Mouse (Mus musculus) mesoderm, embryonic 11.5 days (tissue): ENCODE data around the gene Ifi213.
"Not testable (repeated sequence)": the region's sequence is repeated elsewhere in the genome, so short reads cannot be mapped to it uniquely, and the experiment has no call there.

Source experiments
- DNase-seq: peaks from one replicate; pipeline ENCODE4 v3.0.0-alpha.2; 2012; ENCODE audit warnings: low read depth, low spot score

The Ifi213 gene

GRCm38 (mm10) chr1:173598838-173599494 is at the start of gene Ifi213:
Gene Ifi213, minus strand, starts transcription at chr1:173599274.
- not testable (repeated sequence) for DNase-seq

GRCm38 (mm10) chr1:173645393-173645792 is 46.3 kb upstream of the Ifi213 start:
- DNase-seq, result no peak

- DNase-seq, result no peak
Observed at GRCm38 (mm10) chr1:173633969-173634645, 35.0 kb upstream of the Ifi213 start.

- not testable (repeated sequence) for DNase-seq
Observed at GRCm38 (mm10) chr1:173630622-173631021, 31.5 kb upstream of the Ifi213 start, which contains the start of gene Ifi209. Gene Ifi209, plus strand, starts transcription at chr1:173630917.

- DNase-seq, result no peak
Observed at GRCm38 (mm10) chr1:173626686-173627085, 27.6 kb upstream of the Ifi213 start.

GRCm38 (mm10) chr1:173624052-173624451 is 25.0 kb upstream of the Ifi213 start:
- DNase-seq, result no peak

- DNase-seq, result not testable (repeated sequence)
Observed at GRCm38 (mm10) chr1:173622216-173622615, 23.1 kb upstream of the Ifi213 start.

GRCm38 (mm10) chr1:173610291-173610690 is 11.2 kb upstream of the Ifi213 start:
- DNase-seq, result not testable (repeated sequence)

- DNase-seq, result not testable (repeated sequence)
Observed at GRCm38 (mm10) chr1:173589698-173590097, 9.4 kb downstream of the Ifi213 start.

- no peak for DNase-seq
Observed at GRCm38 (mm10) chr1:173579921-173580585, 19.0 kb downstream of the Ifi213 start.

GRCm38 (mm10) chr1:173579079-173579478 is 20.0 kb downstream of the Ifi213 start:
- no peak for DNase-seq

GRCm38 (mm10) chr1:173550491-173551050 is 48.5 kb downstream of the Ifi213 start:
- DNase-seq, result not testable (repeated sequence)

GRCm38 (mm10) chr1:173548798-173549197 is 50.3 kb downstream of the Ifi213 start:
- not testable (repeated sequence) for DNase-seq

GRCm38 (mm10) chr1:173535791-173536190 is 63.3 kb downstream of the Ifi213 start, which contains the start of gene Ifi214:
Gene Ifi214, minus strand, starts transcription at chr1:173535957.
- not testable (repeated sequence) for DNase-seq

GRCm38 (mm10) chr1:173521452-173521851 is 77.6 kb downstream of the Ifi213 start:
- DNase-seq, result no peak
